Mouse (Mus musculus): ENCODE measurements around the gene Mrps10.

- no peak for TF ChIP-seq POLR2A (IDR thresholded peaks at IDR 0.05; ENCODE audit: insufficient read length, low read depth)
- TF ChIP-seq USF1 (IDR thresholded peaks at IDR 0.05; ENCODE audit: low read depth) = no peak
- TF ChIP-seq E2F4 (IDR thresholded peaks at IDR 0.05; ENCODE audit: insufficient read depth) = no peak
- no peak for TF ChIP-seq TCF3 (IDR thresholded peaks at IDR 0.05; ENCODE audit: insufficient read length, low read depth)
- TF ChIP-seq SRF (IDR thresholded peaks at IDR 0.05; ENCODE audit: control insufficient read depth, insufficient read length, low read depth) = no peak
- no peak for TF ChIP-seq MYOG (IDR thresholded peaks at IDR 0.05; ENCODE audit: control insufficient read depth in 1 of 3, insufficient read depth in 1 of 3, insufficient read length in 2 of 3, low read depth in 2 of 3)
- no peak for TF ChIP-seq TCF12 (IDR thresholded peaks at IDR 0.05; ENCODE audit: insufficient read depth, poor library complexity, severe bottlenecking)
- no peak for TF ChIP-seq POLR2AphosphoS2 (IDR thresholded peaks at IDR 0.05; ENCODE audit: insufficient read length, low read depth)
These were observed 40.7 kb upstream of the Mrps10 start for GRCm38 (mm10) chr17:47327969-47328368.
